Mouse (Mus musculus) lung, postnatal 0 days (tissue): ENCODE data around the gene Pde10a. TPM values are rescaled to one million over a fixed set of nuclear protein-coding genes. Genes with fewer than 3 reads are reported as not detected.

Experiments used
- ATAC-seq: fragments of 200-750 bp; cut with Nextera tagmentation; 2 replicates; pipeline ENCODE4 v1.8.0; 2017; ENCODE audit warnings: moderate library complexity
- DNase-seq: peaks from one replicate; pipeline ENCODE4 v3.0.0-alpha.2; 2016; ENCODE audit warnings: low spot score
- H3K27ac ChIP-seq: fragments of 300-500 bp; sonication (generic); 2 replicates; pipeline ENCODE4 v1.5.1; 2014; ENCODE audit warnings: antibody characterized with exemption, mild to moderate bottlenecking, low read length, mixed read lengths
- H3K27me3 ChIP-seq: fragments of 300-500 bp; sonication (generic); replicated peaks from 2 replicates; pipeline ENCODE4 v1.6.1; 2014; ENCODE audit warnings: low read length, mixed read lengths; ENCODE audit not compliant: insufficient read depth
- H3K36me3 ChIP-seq: fragments of 300-500 bp; sonication (generic); 2 replicates; pipeline ENCODE4 v1.6.1; 2014; ENCODE audit warnings: low read length, mixed read lengths; ENCODE audit not compliant: insufficient read depth
- H3K4me1 ChIP-seq: fragments of 300-500 bp; sonication (generic); 2 replicates; pipeline ENCODE4 v1.6.1; 2014; ENCODE audit warnings: antibody characterized with exemption, low read depth, low read length, mixed read lengths; ENCODE audit not compliant: insufficient read depth
- H3K4me2 ChIP-seq: fragments of 300-500 bp; sonication (generic); replicated peaks from 2 replicates; pipeline ENCODE4 v1.6.1; 2014; ENCODE audit warnings: low read depth, mild to moderate bottlenecking, low read length, moderate library complexity, mixed read lengths
- H3K4me3 ChIP-seq: fragments of 300-500 bp; sonication (generic); 2 replicates; pipeline ENCODE4 v1.5.1; 2014; ENCODE audit warnings: low read depth, low read length
- H3K9ac ChIP-seq: fragments of 300-500 bp; sonication (generic); replicated peaks from 2 replicates; pipeline ENCODE4 v1.6.1; 2014; ENCODE audit warnings: low read depth, mild to moderate bottlenecking
- H3K9me3 ChIP-seq: fragments of 300-500 bp; sonication (generic); 2 replicates; pipeline ENCODE4 v1.6.1; 2016; ENCODE audit warnings: low read length, mixed read lengths
- CTCF ChIP-seq: IDR thresholded peaks from 2 replicates; pipeline ENCODE4 v1.5.1; 2016; ENCODE audit warnings: antibody characterized with exemption, mild to moderate bottlenecking
- EP300 ChIP-seq: IDR thresholded peaks from 2 replicates; pipeline ENCODE4 v1.6.1; 2016; ENCODE audit warnings: antibody characterized with exemption, mild to moderate bottlenecking, control low read depth
- WGBS: fragments of 180-500 bp; shearing (Covaris S2); extraction: QIAGEN DNeasy Blood & Tissue Kit; methylation state at CpG from one replicate; pipeline ENCODE4 v1.1.7; 2014; 5-methylcytosine and 5-hydroxymethylcytosine counted together
- polyA plus RNA-seq: library from polyadenylated mRNA; unstranded; fragments of >200 nt; fragmentation: Nextera tagmentation; extraction: Ambion mirVana; gene quantifications from 2 replicates; pipeline ENCODE4 v1.2.1, GENCODE M21; 2015

Gene Pde10a
- polyA plus RNA-seq, 1 experiment from 2014 or later: 0.86 TPM

DNA sequence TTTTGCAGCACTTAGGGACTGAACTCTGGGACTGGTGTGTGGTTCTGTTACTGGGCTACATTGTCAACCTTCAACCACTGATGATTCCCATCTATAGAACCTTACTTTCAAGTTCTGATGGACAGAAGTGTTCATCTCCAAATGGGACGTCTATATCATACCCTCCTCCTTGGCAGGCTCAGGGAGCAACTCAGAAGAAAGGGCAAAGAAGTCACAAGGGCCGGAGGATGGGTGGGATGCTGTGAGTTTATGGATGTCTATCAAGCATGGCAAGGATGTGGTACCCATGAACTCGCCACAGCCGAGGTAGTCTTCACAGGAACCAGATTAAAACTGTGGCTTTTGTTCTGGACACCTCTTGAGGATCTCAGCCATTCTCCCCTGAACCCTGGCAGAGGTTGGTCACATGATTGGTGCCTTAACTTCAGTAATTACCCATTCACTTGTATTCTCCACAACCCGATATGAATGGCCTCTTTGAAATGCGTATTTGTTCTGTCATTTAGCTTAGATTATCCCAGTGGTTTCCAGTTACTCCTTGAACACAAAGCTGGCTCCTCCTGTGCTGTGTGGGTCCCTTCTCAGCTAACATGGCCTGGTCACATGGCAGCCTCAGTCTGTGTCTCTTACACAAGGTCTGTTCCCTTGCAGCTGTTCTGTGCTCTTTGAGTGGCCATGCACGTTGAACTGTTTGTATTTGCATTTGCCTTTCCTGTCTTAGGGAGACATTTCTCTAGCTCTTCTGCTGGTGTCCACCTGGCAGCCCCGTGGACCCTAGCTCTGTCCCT lies 510.6 kb downstream of the Pde10a start:
- no peak overlapping the region for H3K4me3 ChIP-seq
- DNase-seq (no peak), ATAC-seq (no peak)
- H3K36me3 ChIP-seq: no peaks in the 10 kb centered on the region
- H3K9ac ChIP-seq: no peak overlapping the region
- H3K4me2 ChIP-seq: no peak overlapping the region
- TF ChIP-seq CTCF: no peak
- no peak for TF ChIP-seq EP300
- H3K27me3 ChIP-seq: no peaks in the 10 kb centered on the region
- no peaks in the 10 kb centered on the region for H3K9me3 ChIP-seq
- no peak overlapping the region for H3K27ac ChIP-seq
- WGBS: 61% methylated on average over 8 of the region's 8 CpGs
- H3K4me1 ChIP-seq: no peaks in the 10 kb centered on the region; the same call in 1 of the 2 replicates

Other genes starting within 250 kb of the Pde10a start
- 283 and 288 TPM in 2 replicates for gene Mpc1, start 242.5 kb upstream of the Pde10a start, polyA plus RNA-seq
- gene Sft2d1, start 214.3 kb upstream of the Pde10a start, polyA plus RNA-seq: 113 and 115 TPM in 2 replicates
- 7.6 and 7.7 TPM in 2 replicates for gene Prr18, start 187.9 kb upstream of the Pde10a start, polyA plus RNA-seq
- 0.93 and 1.3 TPM in 2 replicates for gene T2, start 169.4 kb upstream of the Pde10a start, polyA plus RNA-seq
- not detected in 2 replicates for gene T, start 90.9 kb upstream of the Pde10a start, polyA plus RNA-seq
- gene Gm17087, start 41.6 kb downstream of the Pde10a start, polyA plus RNA-seq: not detected in 2 replicates